Mouse (Mus musculus): ENCODE data around the gene Stk39. TPM values are rescaled to one million over a fixed set of nuclear protein-coding genes. Genes with fewer than 3 reads are reported as not detected.

The Stk39 gene
- polyA plus RNA-seq, 1 experiment from 2014 or later, result 7.8 TPM

- DNase-seq (ENCODE audit: low spot score), result no peak
- Histone ChIP-seq H3K9me3 (ENCODE audit: control insufficient read depth, low read length) (no peaks in the 10 kb centered on the region), H3K4me2 (no peak overlapping the region), H3K27me3 (replicated peaks; ENCODE audit: control insufficient read depth, insufficient read depth, low read length) (no peaks in the 10 kb centered on the region), H3K36me3 (ENCODE audit: control insufficient read depth, insufficient read depth, low read length) (no peaks in the 10 kb centered on the region), H3K27ac (ENCODE audit: low read depth, low read length) (no peak overlapping the region), H3K4me3 (ENCODE audit: low read depth, low read length) (no peak overlapping the region), H3K9ac (ENCODE audit: low read depth, low read length) (no peak overlapping the region), H3K4me1 (replicated peaks; ENCODE audit: control insufficient read depth, insufficient read depth, low read length) (no peaks in the 10 kb centered on the region)
- whole genome bisulfite sequencing, result 63% methylated on average over 4 of the region's 4 CpGs
- ATAC-seq (replicated peaks; ENCODE audit: low FRiP score), result no peak
Observed at GRCm38 (mm10) chr2:68196245-68196644, 275.8 kb downstream of the Stk39 start.

- no peak for ATAC-seq (replicated peaks; ENCODE audit: low FRiP score)
- no peaks in the 10 kb centered on the region for H3K9me3 ChIP-seq (ENCODE audit: control insufficient read depth, low read length)
- H3K4me2 ChIP-seq, result no peak overlapping the region
- no peak overlapping the region for H3K9ac ChIP-seq (ENCODE audit: low read depth, low read length)
- WGBS, result 80% methylated on average over 4 of the region's 4 CpGs
- H3K36me3 ChIP-seq (ENCODE audit: control insufficient read depth, insufficient read depth, low read length), result no peaks in the 10 kb centered on the region
- no peaks in the 10 kb centered on the region for H3K4me1 ChIP-seq (replicated peaks; ENCODE audit: control insufficient read depth, insufficient read depth, low read length)
- DNase-seq (ENCODE audit: low spot score), result no peak
- H3K4me3 ChIP-seq (ENCODE audit: low read depth, low read length), result no peak overlapping the region
- no peak overlapping the region for H3K27ac ChIP-seq (ENCODE audit: low read depth, low read length)
- H3K27me3 ChIP-seq (replicated peaks; ENCODE audit: control insufficient read depth, insufficient read depth, low read length), result no peaks in the 10 kb centered on the region
Observed at GRCm38 (mm10) chr2:68194444-68194843, 277.6 kb downstream of the Stk39 start.

DNA sequence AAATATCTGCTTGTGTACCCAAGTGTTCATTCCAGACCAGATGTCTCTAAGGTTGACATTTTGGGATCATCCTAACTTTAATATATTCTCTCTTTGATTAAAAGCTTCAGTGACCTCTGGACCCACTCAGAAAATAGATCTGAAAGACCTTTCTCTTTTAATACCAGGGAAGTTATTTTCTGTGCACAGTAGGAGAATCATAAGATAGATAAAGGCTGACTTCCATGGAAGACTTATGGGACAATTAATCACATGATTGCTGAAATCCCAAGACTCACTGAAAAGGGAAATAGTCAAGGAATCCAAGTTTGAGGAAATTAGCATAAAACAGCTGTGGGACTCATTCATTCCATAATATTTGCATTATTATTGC lies 278.6 kb downstream of the Stk39 start:
- Histone ChIP-seq H3K9me3 (ENCODE audit: control insufficient read depth, low read length) (no peaks in the 10 kb centered on the region), H3K4me3 (ENCODE audit: low read depth, low read length) (no peak overlapping the region), H3K9ac (ENCODE audit: low read depth, low read length) (no peak overlapping the region), H3K27me3 (replicated peaks; ENCODE audit: control insufficient read depth, insufficient read depth, low read length) (no peaks in the 10 kb centered on the region), H3K27ac (ENCODE audit: low read depth, low read length) (no peak overlapping the region), H3K36me3 (ENCODE audit: control insufficient read depth, insufficient read depth, low read length) (no peaks in the 10 kb centered on the region), H3K4me2 (no peak overlapping the region), H3K4me1 (replicated peaks; ENCODE audit: control insufficient read depth, insufficient read depth, low read length) (no peaks in the 10 kb centered on the region)
- ATAC-seq (replicated peaks; ENCODE audit: low FRiP score) (no peak), DNase-seq (ENCODE audit: low spot score) (no peak)

GRCm38 (mm10) chr2:68192605-68193464 lies 279.2 kb downstream of the Stk39 start:
- WGBS, result 73% methylated on average over 5 of the region's 5 CpGs
- H3K27ac ChIP-seq (ENCODE audit: low read depth, low read length), result no peak overlapping the region
- no peak overlapping the region for H3K4me3 ChIP-seq (ENCODE audit: low read depth, low read length)
- H3K27me3 ChIP-seq (replicated peaks; ENCODE audit: control insufficient read depth, insufficient read depth, low read length), result no peaks in the 10 kb centered on the region
- DNase-seq (ENCODE audit: low spot score), result no peak
- no peaks in the 10 kb centered on the region for H3K4me1 ChIP-seq (replicated peaks; ENCODE audit: control insufficient read depth, insufficient read depth, low read length)
- ATAC-seq (replicated peaks; ENCODE audit: low FRiP score), result no peak
- H3K9ac ChIP-seq (ENCODE audit: low read depth, low read length), result no peak overlapping the region
- no peak overlapping the region for H3K4me2 ChIP-seq
- H3K36me3 ChIP-seq (ENCODE audit: control insufficient read depth, insufficient read depth, low read length), result no peaks in the 10 kb centered on the region
- H3K9me3 ChIP-seq (ENCODE audit: control insufficient read depth, low read length), result no peaks in the 10 kb centered on the region

DNA sequence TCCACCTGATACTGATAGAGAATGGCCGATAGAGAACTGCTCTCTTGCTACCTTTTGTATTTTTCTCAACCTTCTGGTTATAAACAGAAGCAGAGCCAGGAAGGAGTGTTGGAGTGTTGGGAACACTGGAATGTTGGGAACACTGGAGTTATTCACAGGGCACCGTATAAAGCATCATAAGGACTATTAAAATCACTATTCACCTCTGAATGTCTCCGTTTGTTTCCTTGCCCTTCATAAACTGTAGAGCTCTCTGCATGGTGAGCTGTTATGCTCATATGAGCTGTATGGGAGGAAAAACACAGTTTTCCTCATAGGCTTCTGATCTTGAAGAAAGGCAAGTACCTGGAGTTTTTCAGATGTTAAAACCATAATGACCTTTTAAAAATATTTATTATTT lies 295.6 kb downstream of the Stk39 start:
- 85% methylated on average over 3 of the region's 3 CpGs for WGBS
- no peak overlapping the region for H3K4me3 ChIP-seq (ENCODE audit: low read depth, low read length)
- no peak overlapping the region for H3K27ac ChIP-seq (ENCODE audit: low read depth, low read length)
- ATAC-seq (replicated peaks; ENCODE audit: low FRiP score), result no peak
- H3K36me3 ChIP-seq (ENCODE audit: control insufficient read depth, insufficient read depth, low read length), result no peaks in the 10 kb centered on the region
- H3K4me1 ChIP-seq (replicated peaks; ENCODE audit: control insufficient read depth, insufficient read depth, low read length), result no peaks in the 10 kb centered on the region
- H3K4me2 ChIP-seq, result no peak overlapping the region
- no peak overlapping the region for H3K9ac ChIP-seq (ENCODE audit: low read depth, low read length)
- no peak for DNase-seq (ENCODE audit: low spot score)
- H3K27me3 ChIP-seq (replicated peaks; ENCODE audit: control insufficient read depth, insufficient read depth, low read length), result no peaks in the 10 kb centered on the region
- H3K9me3 ChIP-seq (ENCODE audit: control insufficient read depth, low read length), result no peaks in the 10 kb centered on the region

GRCm38 (mm10) chr2:68171306-68171705 lies 300.8 kb downstream of the Stk39 start:
- Histone ChIP-seq H3K4me3 (ENCODE audit: low read depth, low read length) (no peak overlapping the region), H3K9ac (ENCODE audit: low read depth, low read length) (no peak overlapping the region), H3K4me1 (replicated peaks; ENCODE audit: control insufficient read depth, insufficient read depth, low read length) (no peaks in the 10 kb centered on the region), H3K4me2 (no peak overlapping the region), H3K36me3 (ENCODE audit: control insufficient read depth, insufficient read depth, low read length) (no peaks in the 10 kb centered on the region), H3K27ac (ENCODE audit: low read depth, low read length) (no peak overlapping the region), H3K9me3 (ENCODE audit: control insufficient read depth, low read length) (no peaks in the 10 kb centered on the region), H3K27me3 (replicated peaks; ENCODE audit: control insufficient read depth, insufficient read depth, low read length) (no peaks in the 10 kb centered on the region)
- ATAC-seq (replicated peaks; ENCODE audit: low FRiP score) (no peak), DNase-seq (ENCODE audit: low spot score) (no peak)
- 75% methylated on average over 10 of the region's 10 CpGs for WGBS

DNA sequence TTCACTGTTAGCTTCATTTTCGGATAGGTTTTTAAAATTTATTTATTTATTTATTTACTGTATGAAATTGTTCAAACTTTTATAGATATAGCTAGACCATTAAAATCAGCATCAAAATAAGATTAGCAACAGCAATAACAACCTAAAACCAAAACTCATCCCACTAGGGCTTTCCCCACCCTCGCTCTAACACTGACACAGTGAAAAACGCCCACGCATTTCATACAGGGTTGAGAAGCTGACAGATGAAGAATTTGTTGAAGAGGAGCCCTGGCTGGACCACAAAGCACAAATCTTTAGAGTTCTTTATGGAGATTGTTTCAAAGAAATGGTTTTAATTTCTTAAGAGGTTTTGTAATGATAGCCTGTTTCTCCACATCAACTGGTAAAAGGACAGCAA lies 310.1 kb downstream of the Stk39 start:
- Histone ChIP-seq H3K27ac (ENCODE audit: low read depth, low read length) (no peak overlapping the region), H3K9ac (ENCODE audit: low read depth, low read length) (no peak overlapping the region), H3K36me3 (ENCODE audit: control insufficient read depth, insufficient read depth, low read length) (no peaks in the 10 kb centered on the region), H3K4me2 (no peak overlapping the region), H3K4me3 (ENCODE audit: low read depth, low read length) (no peak overlapping the region), H3K4me1 (replicated peaks; ENCODE audit: control insufficient read depth, insufficient read depth, low read length) (no peaks in the 10 kb centered on the region), H3K27me3 (replicated peaks; ENCODE audit: control insufficient read depth, insufficient read depth, low read length) (no peaks in the 10 kb centered on the region), H3K9me3 (ENCODE audit: control insufficient read depth, low read length) (no peaks in the 10 kb centered on the region)
- ATAC-seq (replicated peaks; ENCODE audit: low FRiP score) (no peak), DNase-seq (ENCODE audit: low spot score) (no peak)
- 80% methylated on average over 4 of the region's 4 CpGs for WGBS

GRCm38 (mm10) chr2:68160566-68160965 lies 311.5 kb downstream of the Stk39 start:
- ATAC-seq (replicated peaks; ENCODE audit: low FRiP score), result no peak

More at GRCm38 (mm10) chr2:68160566-68160965, 311.5 kb downstream of the Stk39 start:
- DNase-seq (ENCODE audit: low spot score), result no peak
- no peak overlapping the region for H3K9ac ChIP-seq (ENCODE audit: low read depth, low read length)
- H3K4me3 ChIP-seq (ENCODE audit: low read depth, low read length), result no peak overlapping the region
- H3K36me3 ChIP-seq (ENCODE audit: control insufficient read depth, insufficient read depth, low read length), result no peaks in the 10 kb centered on the region
- no peaks in the 10 kb centered on the region for H3K9me3 ChIP-seq (ENCODE audit: control insufficient read depth, low read length)
- no peak overlapping the region for H3K4me2 ChIP-seq
- 88% methylated on average over 2 of the region's 2 CpGs for WGBS
- H3K4me1 ChIP-seq (replicated peaks; ENCODE audit: control insufficient read depth, insufficient read depth, low read length), result no peaks in the 10 kb centered on the region
- H3K27ac ChIP-seq (ENCODE audit: low read depth, low read length), result no peak overlapping the region
- no peaks in the 10 kb centered on the region for H3K27me3 ChIP-seq (replicated peaks; ENCODE audit: control insufficient read depth, insufficient read depth, low read length)

All from liver, embryonic 11.5 days (tissue).